Mouse (Mus musculus): ENCODE results near the gene Crtc2. TPM values are rescaled to one million over a fixed set of nuclear protein-coding genes. Genes with fewer than 3 reads are reported as not detected.

Crtc2 gene
- polyA plus RNA-seq (2014; fragmentation: Illumina TruSeq; extraction: RNeasy Lipid Tissue Mini Kit (QIAGEN cat#74804); ENCODE audit: low read depth, low replicate concordance): 6.4 TPM

DNA sequence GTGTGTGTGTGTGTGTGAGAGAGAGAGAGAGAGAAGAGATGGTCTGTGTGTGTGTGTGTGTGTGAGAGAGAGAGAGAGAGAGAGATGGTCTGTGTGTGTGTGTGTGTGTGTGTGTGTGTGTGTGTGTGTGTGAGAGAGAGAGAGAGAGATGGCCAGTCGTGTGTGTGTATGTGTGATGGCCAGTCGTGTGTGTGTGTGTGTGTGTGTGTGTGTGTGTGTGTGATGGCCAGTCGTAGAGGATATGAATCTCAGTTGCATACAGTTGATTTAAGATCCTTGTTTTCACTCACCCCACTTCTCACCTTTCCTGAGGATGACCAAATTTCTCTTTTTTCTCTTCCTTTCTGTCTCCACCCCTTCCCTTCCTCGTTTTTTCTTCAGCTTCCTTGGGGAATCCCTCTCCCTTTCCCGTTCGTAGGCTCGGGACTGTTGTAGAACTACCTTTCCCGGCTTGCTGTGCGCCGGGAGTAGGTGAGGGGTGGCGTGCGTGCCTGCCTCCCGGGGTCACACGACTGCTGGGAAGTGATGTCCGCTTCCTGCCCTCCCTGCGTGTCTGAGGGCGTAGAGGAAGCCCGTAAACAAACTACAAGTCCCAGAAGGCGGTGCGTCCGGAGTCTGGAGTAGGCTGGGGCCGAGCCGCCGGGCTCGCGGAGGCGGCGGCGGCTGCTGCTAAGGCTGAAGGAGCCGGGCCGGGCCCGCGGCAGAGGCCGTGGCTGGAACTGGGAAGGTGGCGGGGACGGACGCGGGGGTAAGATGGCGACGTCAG, at the start of gene Crtc2:
Gene Crtc2 (plus strand): TSS at position 511 of the 766 bp plus-strand sequence.

DNA sequence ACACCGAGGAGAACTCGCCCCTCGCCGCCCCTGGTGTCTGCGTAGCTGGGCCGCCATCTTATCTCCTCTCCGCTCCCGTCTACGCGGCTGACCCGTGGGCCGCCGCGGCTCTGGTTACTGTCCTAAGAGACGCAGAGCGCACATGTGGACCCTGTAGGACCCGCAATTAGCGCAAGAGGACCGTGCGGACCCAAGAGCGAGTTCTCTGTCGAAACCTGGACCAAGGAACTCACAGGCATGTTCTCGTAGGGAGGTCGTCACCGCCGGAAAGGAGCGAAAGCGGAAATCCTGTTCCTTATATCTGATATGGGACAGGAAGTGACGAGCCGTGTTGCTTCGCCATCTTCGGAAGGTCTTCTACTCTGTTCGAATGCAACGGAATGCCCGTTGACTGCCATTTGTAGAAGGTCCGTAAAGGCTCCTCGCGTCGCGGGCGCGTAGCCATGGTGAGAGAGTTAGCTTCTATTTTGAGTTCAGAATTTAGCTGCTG, 40.5 kb upstream of the Crtc2 start, which contains the start of the genes Rps27 and Rab13:
Gene Rps27 (minus strand): TSS at position 275 of the 490 bp plus-strand sequence.
Gene Rab13 (plus strand): TSS at position 319 of the 490 bp plus-strand sequence.

GRCm38 (mm10) chr3:90231507-90232333, 22.2 kb upstream of the Crtc2 start, which contains the start of gene Jtb:
Jtb (plus strand) TSS chr3:90231597.

GRCm38 (mm10) chr3:90242984-90243775, 10.8 kb upstream of the Crtc2 start, which contains the start of gene Creb3l4:
Creb3l4 (minus strand) TSS chr3:90243512.

DNA sequence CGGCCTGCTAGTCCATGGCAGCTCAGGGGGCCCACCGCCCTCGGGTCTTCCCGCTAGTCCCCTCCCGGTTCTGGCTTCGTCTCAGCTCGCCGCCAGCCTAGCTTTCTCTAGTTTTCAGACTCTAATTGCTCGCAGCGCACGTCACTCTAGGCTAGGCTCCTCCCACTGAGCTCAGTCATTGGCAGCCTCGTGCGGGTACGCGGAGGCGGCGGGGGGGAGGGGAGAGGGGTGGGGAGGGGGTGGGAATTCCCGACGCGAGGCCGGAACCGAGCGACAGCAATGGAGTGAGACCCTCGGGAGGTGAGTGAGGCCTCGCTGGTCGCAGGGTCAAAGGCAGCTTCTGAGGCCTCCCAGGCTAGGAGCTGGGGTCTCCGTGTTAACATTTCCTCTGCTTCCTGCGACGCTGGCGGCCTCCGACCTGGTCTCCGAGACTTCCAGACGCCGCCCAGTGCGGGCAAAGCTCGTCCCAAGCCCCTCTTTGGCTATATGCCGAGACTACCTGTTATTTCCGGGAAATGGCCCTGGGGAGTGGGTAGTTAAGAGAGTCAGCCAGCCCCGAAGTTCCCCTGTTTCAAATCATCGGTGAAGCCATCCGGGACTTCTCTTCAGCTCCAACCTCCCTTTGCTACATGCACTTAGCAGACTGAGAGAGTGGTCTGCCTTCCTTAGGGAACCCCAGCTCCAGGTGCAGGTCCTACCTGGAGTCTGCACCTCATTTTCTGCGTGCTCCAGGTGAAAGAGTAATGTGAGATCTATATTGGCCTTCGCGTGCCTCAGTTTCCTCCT, 5.8 kb upstream of the Crtc2 start, which contains the start of gene Slc39a1:
Gene Slc39a1 (plus strand): TSS at position 213 of the 786 bp plus-strand sequence.

GRCm38 (mm10) chr3:90265034-90265931, 11.3 kb downstream of the Crtc2 start, which contains the start of gene Dennd4b:
Dennd4b (plus strand) TSS chr3:90265185.

GRCm38 (mm10) chr3:90292345-90293275, 38.6 kb downstream of the Crtc2 start, which contains the start of gene Gatad2b:
Gatad2b (plus strand) TSS chr3:90293178.

Other genes with a start within 250 kb of the Crtc2 start
- gene 4933434E20Rik, start 202.5 kb upstream of the Crtc2 start, polyA plus RNA-seq (2014; fragmentation: Illumina TruSeq; extraction: RNeasy Lipid Tissue Mini Kit (QIAGEN cat#74804); ENCODE audit: low read depth, low replicate concordance): 116 TPM
- gene Ubap2l, start 201.5 kb upstream of the Crtc2 start, polyA plus RNA-seq (2014; fragmentation: Illumina TruSeq; extraction: RNeasy Lipid Tissue Mini Kit (QIAGEN cat#74804); ENCODE audit: low read depth, low replicate concordance): 76.3 TPM
- gene Tpm3, start 181.5 kb upstream of the Crtc2 start, polyA plus RNA-seq (2014; fragmentation: Illumina TruSeq; extraction: RNeasy Lipid Tissue Mini Kit (QIAGEN cat#74804); ENCODE audit: low read depth, low replicate concordance): 118 TPM
- 0.12 TPM for gene Nup210l, start 150.0 kb upstream of the Crtc2 start, polyA plus RNA-seq (2014; fragmentation: Illumina TruSeq; extraction: RNeasy Lipid Tissue Mini Kit (QIAGEN cat#74804); ENCODE audit: low read depth, low replicate concordance)
- gene Rps27, start 40.5 kb upstream of the Crtc2 start, polyA plus RNA-seq (2014; fragmentation: Illumina TruSeq; extraction: RNeasy Lipid Tissue Mini Kit (QIAGEN cat#74804); ENCODE audit: low read depth, low replicate concordance): 1,276 TPM
- gene Rab13, start 40.5 kb upstream of the Crtc2 start, polyA plus RNA-seq (2014; fragmentation: Illumina TruSeq; extraction: RNeasy Lipid Tissue Mini Kit (QIAGEN cat#74804); ENCODE audit: low read depth, low replicate concordance): 6.3 TPM
- 143 TPM for gene Jtb, start 22.6 kb upstream of the Crtc2 start, polyA plus RNA-seq (2014; fragmentation: Illumina TruSeq; extraction: RNeasy Lipid Tissue Mini Kit (QIAGEN cat#74804); ENCODE audit: low read depth, low replicate concordance)
- 0.32 TPM for gene Creb3l4, start 10.7 kb upstream of the Crtc2 start, polyA plus RNA-seq (2014; fragmentation: Illumina TruSeq; extraction: RNeasy Lipid Tissue Mini Kit (QIAGEN cat#74804); ENCODE audit: low read depth, low replicate concordance)
- 60.1 TPM for gene Slc39a1, start 6.0 kb upstream of the Crtc2 start, polyA plus RNA-seq (2014; fragmentation: Illumina TruSeq; extraction: RNeasy Lipid Tissue Mini Kit (QIAGEN cat#74804); ENCODE audit: low read depth, low replicate concordance)
- gene Dennd4b, start 11.0 kb downstream of the Crtc2 start, polyA plus RNA-seq (2014; fragmentation: Illumina TruSeq; extraction: RNeasy Lipid Tissue Mini Kit (QIAGEN cat#74804); ENCODE audit: low read depth, low replicate concordance): 0.69 TPM
- 25.6 TPM for gene Gatad2b, start 39.0 kb downstream of the Crtc2 start, polyA plus RNA-seq (2014; fragmentation: Illumina TruSeq; extraction: RNeasy Lipid Tissue Mini Kit (QIAGEN cat#74804); ENCODE audit: low read depth, low replicate concordance)
- gene Slc27a3, start 135.8 kb downstream of the Crtc2 start, polyA plus RNA-seq (2014; fragmentation: Illumina TruSeq; extraction: RNeasy Lipid Tissue Mini Kit (QIAGEN cat#74804); ENCODE audit: low read depth, low replicate concordance): not detected
- 10.3 TPM for gene Ints3, start 179.5 kb downstream of the Crtc2 start, polyA plus RNA-seq (2014; fragmentation: Illumina TruSeq; extraction: RNeasy Lipid Tissue Mini Kit (QIAGEN cat#74804); ENCODE audit: low read depth, low replicate concordance)
- 16.3 TPM for gene Npr1, start 211.7 kb downstream of the Crtc2 start, polyA plus RNA-seq (2014; fragmentation: Illumina TruSeq; extraction: RNeasy Lipid Tissue Mini Kit (QIAGEN cat#74804); ENCODE audit: low read depth, low replicate concordance)
- gene Ilf2, start 222.0 kb downstream of the Crtc2 start, polyA plus RNA-seq (2014; fragmentation: Illumina TruSeq; extraction: RNeasy Lipid Tissue Mini Kit (QIAGEN cat#74804); ENCODE audit: low read depth, low replicate concordance): 49.2 TPM
- gene Snapin, start 236.9 kb downstream of the Crtc2 start, polyA plus RNA-seq (2014; fragmentation: Illumina TruSeq; extraction: RNeasy Lipid Tissue Mini Kit (QIAGEN cat#74804); ENCODE audit: low read depth, low replicate concordance): 60.7 TPM